Mouse (Mus musculus) forebrain, embryonic 13.5 days (tissue): ENCODE results near the gene Dpm2. TPM values are rescaled to one million over a fixed set of nuclear protein-coding genes. Genes with fewer than 3 reads are reported as not detected.

Experiments
- ATAC-seq: fragments of 200-750 bp; cut with Nextera tagmentation; 2 replicates; pipeline ENCODE4 v1.8.0; 2017
- H3K27ac ChIP-seq: fragments of 300-500 bp; sonication (generic); 2 replicates; pipeline ENCODE4 v1.5.1; 2015; ENCODE audit warnings: inconsistent platforms, mild to moderate bottlenecking, moderate library complexity
- H3K27me3 ChIP-seq: fragments of 300-500 bp; sonication (generic); 2 replicates; pipeline ENCODE4 v1.6.1; 2015; ENCODE audit warnings: mild to moderate bottlenecking, inconsistent platforms
- H3K36me3 ChIP-seq: fragments of 300-500 bp; sonication (generic); 2 replicates; pipeline ENCODE4 v1.6.1; 2015; ENCODE audit warnings: mild to moderate bottlenecking, inconsistent platforms; ENCODE audit not compliant: poor library complexity, severe bottlenecking
- H3K4me1 ChIP-seq: fragments of 300-500 bp; sonication (generic); 2 replicates; pipeline ENCODE4 v1.6.1; 2015; ENCODE audit warnings: inconsistent platforms
- H3K4me2 ChIP-seq: fragments of 300-500 bp; sonication (generic); 2 replicates; pipeline ENCODE4 v1.6.1; 2015; ENCODE audit warnings: inconsistent platforms, mild to moderate bottlenecking, moderate library complexity
- H3K4me3 ChIP-seq: fragments of 300-500 bp; sonication (generic); 2 replicates; pipeline ENCODE4 v1.5.1; 2015; ENCODE audit warnings: mild to moderate bottlenecking, inconsistent platforms
- H3K9ac ChIP-seq: fragments of 300-500 bp; sonication (generic); 2 replicates; pipeline ENCODE4 v1.6.1; 2015; ENCODE audit warnings: mild to moderate bottlenecking, inconsistent platforms
- H3K9me3 ChIP-seq: fragments of 300-500 bp; sonication (generic); replicated peaks from 2 replicates; pipeline ENCODE4 v1.6.1; 2016; ENCODE audit warnings: inconsistent platforms
- WGBS: fragments of 180-500 bp; shearing (Covaris S2); methylation state at CpG from one replicate; pipeline ENCODE4 v1.1.7; 2015; 5-methylcytosine and 5-hydroxymethylcytosine counted together
- polyA plus RNA-seq: library from polyadenylated mRNA; unstranded; fragments of >200 nt; fragmentation: Nextera tagmentation; extraction: Ambion mirVana; gene quantifications from 2 replicates; pipeline ENCODE4 v1.2.1, GENCODE M21; 2015

The Dpm2 gene
- polyA plus RNA-seq: 127 and 129 TPM in 2 replicates

DNA sequence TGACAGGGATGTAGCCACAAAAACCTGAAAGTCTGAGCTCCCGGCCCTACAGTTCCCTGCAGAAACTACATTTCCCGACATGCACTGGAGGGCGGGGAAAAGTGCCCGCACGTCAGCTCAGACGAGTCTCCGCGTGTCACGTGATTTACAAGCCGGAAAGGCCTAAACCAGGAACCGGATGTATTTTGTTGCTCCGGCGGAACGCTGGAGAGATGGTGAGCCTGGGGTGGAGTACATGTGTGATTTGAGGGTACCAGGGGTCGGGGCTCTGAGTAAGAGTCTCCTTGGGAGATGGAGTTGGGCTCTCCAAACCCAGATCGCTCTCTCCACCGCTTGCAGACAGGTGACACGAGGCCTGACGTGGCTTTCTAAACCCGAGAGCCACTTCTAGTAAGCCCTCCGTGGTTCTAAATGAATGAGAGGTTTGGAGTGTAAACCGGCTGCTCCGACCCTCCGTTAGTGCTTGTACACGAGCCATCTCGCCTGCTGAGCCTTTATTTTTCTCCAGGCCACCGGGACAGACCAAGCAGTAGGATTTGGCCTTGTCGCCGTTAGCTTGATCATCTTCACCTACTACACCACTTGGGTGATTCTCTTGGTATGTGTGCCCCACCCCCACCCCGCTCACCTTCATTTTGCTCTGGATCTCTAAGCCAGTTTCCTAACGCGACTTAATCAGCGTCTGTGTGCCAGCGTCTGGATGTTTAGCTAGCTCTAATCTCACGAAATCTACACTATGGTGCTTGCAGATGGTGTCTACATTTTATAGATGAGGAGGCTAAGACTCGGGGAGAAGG, at the start of gene Dpm2:
Dpm2 (plus strand) TSS at position 161 of the 797 bp plus-strand sequence.
- peak within 1 kb of the TSS; percentile 81 for H3K9ac ChIP-seq
- ATAC-seq: peak; percentile 82
- no peaks in the 10 kb centered on the region for H3K27me3 ChIP-seq
- WGBS: 2% methylated on average over 36 of the region's 36 CpGs
- H3K36me3 ChIP-seq: peaks cover 31% of the 10 kb centered on the region
- H3K4me2 ChIP-seq: peak within 1 kb of the TSS; percentile 94
- H3K9me3 ChIP-seq: no peaks in the 10 kb centered on the region
- H3K4me1 ChIP-seq: peaks cover 19% of the 10 kb centered on the region
- peak within 1 kb of the TSS; percentile 75 for H3K4me3 ChIP-seq
- peak within 1 kb of the TSS; percentile 42 for H3K27ac ChIP-seq

DNA sequence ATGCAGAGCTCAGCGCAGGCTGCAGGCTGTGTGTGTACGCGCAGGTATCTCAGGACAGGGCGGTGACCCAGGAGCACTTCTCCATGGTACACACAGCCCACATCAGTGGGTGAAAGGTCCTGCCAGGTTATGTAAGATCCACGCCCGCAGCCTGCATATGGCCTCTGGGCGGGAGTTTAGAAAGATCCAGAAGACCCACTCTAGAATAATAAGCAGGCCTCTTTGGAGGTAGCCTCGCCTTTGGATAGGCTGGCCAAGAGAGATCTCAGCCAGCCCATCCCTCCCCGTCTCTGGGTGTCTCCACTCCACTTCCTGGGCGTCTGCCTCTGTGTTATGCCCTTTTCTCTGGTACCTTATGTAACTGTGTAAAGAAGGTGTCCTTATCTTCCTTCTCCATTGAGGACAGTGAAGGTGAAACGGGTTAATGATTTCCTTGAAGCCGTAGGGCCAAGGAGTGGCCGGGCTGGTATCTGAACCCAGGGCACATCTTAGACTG, 46.1 kb upstream of the Dpm2 start:
- no peaks in the 10 kb centered on the region for H3K36me3 ChIP-seq
- ATAC-seq: no peak
- no peak overlapping the region for H3K9ac ChIP-seq
- no peaks in the 10 kb centered on the region for H3K27me3 ChIP-seq
- no peak overlapping the region for H3K4me3 ChIP-seq
- no peaks in the 10 kb centered on the region for H3K9me3 ChIP-seq
- no peak overlapping the region for H3K27ac ChIP-seq
- no peaks in the 10 kb centered on the region for H3K4me1 ChIP-seq
- WGBS: 92% methylated on average over 13 of the region's 13 CpGs
- no peak overlapping the region for H3K4me2 ChIP-seq

DNA sequence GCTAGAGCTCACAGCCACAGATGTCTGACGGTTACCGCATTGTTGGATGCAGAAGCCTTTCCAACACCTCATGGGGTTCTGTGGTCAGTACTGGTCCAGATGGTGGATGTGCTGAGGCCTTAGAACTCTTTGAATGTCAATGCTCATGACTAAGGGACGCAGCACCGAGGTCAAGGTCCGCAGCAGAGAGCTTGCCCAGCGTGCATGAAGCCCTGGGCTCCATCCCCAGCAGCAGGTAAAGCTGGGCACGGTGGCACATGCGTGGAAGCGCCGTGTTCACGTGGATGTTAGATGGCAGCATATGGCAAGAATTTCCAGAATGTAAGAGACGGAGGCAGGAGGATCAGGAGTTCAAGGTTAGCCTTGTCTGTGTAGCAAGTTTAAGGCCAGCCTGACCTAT, 44.8 kb upstream of the Dpm2 start:
- Histone ChIP-seq H3K4me3 (no peak overlapping the region), H3K9me3 (no peaks in the 10 kb centered on the region), H3K27ac (peak overlapping the region; percentile 16; the same call in 1 of the 2 replicates), H3K4me1 (no peaks in the 10 kb centered on the region), H3K9ac (no peak overlapping the region), H3K27me3 (no peaks in the 10 kb centered on the region), H3K4me2 (no peak overlapping the region), H3K36me3 (no peaks in the 10 kb centered on the region)
- WGBS: 88% methylated on average over 12 of the region's 12 CpGs
- no peak for ATAC-seq

DNA sequence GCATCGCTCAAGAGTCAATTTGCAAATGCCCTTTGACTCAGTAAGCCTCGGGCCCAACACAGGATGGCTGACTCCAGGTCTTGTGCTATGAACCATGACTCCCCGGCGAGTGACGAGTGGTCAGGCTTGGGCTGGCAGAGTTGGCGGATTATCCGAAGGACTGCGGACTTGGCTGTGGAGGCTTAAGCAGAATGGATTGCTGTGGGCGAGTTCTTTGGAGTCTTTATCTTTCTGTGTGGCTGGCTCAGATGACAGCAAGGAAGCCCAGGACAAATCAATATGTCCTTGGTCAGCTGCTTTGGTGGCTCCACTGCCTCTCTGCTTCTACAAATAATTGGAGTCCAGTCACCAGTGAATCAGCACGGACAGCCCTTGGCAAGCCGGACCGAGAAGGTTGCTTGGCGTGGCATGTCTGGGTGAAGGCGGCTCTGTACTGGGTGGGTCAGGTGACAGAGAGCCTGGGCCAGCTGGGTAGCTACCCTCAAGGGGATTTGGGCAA, 43.1 kb upstream of the Dpm2 start:
- Histone ChIP-seq H3K27me3 (no peaks in the 10 kb centered on the region), H3K27ac (no peak overlapping the region), H3K9me3 (no peaks in the 10 kb centered on the region), H3K4me3 (no peak overlapping the region), H3K36me3 (no peaks in the 10 kb centered on the region), H3K4me1 (no peaks in the 10 kb centered on the region), H3K4me2 (no peak overlapping the region), H3K9ac (no peak overlapping the region)
- 69% methylated on average over 14 of the region's 14 CpGs for WGBS
- ATAC-seq: no peak

DNA sequence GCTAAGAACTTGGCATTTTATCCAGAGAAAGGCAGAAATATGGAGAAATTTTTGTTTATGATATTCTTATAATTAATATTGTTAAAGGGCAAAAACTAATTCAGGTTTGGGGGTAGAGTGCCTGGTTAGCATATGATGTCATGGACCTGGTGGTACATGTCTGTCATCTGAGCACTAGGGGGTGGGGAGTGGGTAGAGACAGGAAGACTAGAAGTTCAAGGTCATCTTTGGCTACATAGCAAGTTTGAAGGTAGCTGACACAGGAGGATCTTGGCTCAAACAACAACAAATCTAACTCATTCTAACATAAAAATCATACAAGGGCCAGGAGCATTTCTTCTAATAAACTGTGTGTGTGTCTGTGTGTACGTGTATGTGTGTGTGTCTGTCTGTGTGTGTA, 42.3 kb upstream of the Dpm2 start:
- WGBS: 94% methylated on average over 1 of the region's 1 CpGs
- Histone ChIP-seq H3K27me3 (no peaks in the 10 kb centered on the region), H3K4me2 (no peak overlapping the region), H3K27ac (no peak overlapping the region), H3K4me3 (no peak overlapping the region), H3K4me1 (no peaks in the 10 kb centered on the region), H3K9me3 (no peaks in the 10 kb centered on the region), H3K36me3 (no peaks in the 10 kb centered on the region), H3K9ac (no peak overlapping the region)
- ATAC-seq: no peak

DNA sequence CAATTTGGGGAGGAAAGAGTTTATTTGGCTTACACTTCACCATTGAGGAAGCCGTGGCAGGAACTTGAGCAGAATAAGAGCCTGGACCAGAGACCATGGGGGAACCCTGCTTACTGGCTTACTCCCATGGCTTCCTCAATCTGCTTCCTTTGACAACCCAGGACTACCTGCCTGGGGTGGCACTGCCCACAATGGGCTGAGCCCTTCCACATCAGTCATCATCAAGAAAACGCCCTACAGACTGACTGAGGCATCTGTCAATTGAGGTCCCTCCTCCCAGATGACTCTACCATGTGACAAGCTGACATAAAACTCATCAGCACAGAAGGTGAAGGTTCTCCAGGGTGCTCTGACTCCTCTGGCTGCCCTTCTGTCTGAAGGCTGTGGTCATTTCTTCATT, 40.2 kb upstream of the Dpm2 start:
- no peak overlapping the region for H3K27ac ChIP-seq
- WGBS: 83% methylated on average over 2 of the region's 2 CpGs
- ATAC-seq: no peak
- no peak overlapping the region for H3K9ac ChIP-seq
- H3K9me3 ChIP-seq: no peaks in the 10 kb centered on the region
- no peaks in the 10 kb centered on the region for H3K36me3 ChIP-seq
- no peak overlapping the region for H3K4me2 ChIP-seq
- no peaks in the 10 kb centered on the region for H3K27me3 ChIP-seq
- H3K4me3 ChIP-seq: no peak overlapping the region
- peaks cover 12% of the 10 kb centered on the region for H3K4me1 ChIP-seq

GRCm38 (mm10) chr2:32533163-32533562, 37.5 kb upstream of the Dpm2 start:
- no peak overlapping the region for H3K27ac ChIP-seq
- no peaks in the 10 kb centered on the region for H3K36me3 ChIP-seq
- ATAC-seq: no peak
- H3K4me2 ChIP-seq: no peak overlapping the region
- H3K9me3 ChIP-seq: no peaks in the 10 kb centered on the region
- H3K4me1 ChIP-seq: peaks cover 37% of the 10 kb centered on the region
- 94% methylated on average over 2 of the region's 2 CpGs for WGBS
- no peak overlapping the region for H3K9ac ChIP-seq
- H3K27me3 ChIP-seq: no peaks in the 10 kb centered on the region
- no peak overlapping the region for H3K4me3 ChIP-seq

DNA sequence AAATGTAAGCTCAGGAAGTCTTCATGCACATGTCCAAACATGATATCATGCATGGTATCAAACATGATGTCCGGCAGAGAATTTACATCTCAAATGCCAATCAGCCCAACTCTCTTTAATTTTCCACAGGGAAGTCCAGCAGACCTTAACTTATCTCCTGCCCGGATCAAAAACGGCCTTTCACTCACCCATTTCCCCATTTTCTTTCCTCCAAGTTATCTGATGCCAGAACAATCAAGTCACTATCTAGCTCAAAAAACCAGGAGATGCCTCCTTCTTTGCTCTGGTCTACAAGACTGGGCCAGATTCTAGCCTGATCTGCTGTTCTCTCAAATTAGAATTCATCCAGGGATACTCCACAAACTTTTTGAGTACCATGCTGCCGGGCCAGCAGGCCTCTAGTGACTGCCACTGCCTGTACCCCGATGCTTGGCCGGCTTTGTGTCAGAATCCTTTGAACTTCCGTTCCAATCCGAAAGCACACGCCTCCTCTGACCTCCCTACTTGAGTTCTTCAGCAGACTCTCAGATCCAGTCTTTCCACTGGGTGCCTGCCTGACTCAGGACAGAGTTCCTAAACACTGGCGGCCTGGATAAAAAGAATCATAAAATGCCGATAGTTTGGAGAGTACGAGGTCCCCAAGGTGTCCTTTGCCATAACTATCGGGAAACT, 36.5 kb upstream of the Dpm2 start:
- peak overlapping the region; percentile 73 for H3K9ac ChIP-seq
- no peaks in the 10 kb centered on the region for H3K27me3 ChIP-seq
- 12% methylated on average over 13 of the region's 13 CpGs for WGBS
- no peaks in the 10 kb centered on the region for H3K9me3 ChIP-seq
- ATAC-seq: no peak
- peak overlapping the region; percentile 77 for H3K27ac ChIP-seq
- no peaks in the 10 kb centered on the region for H3K36me3 ChIP-seq
- H3K4me1 ChIP-seq: peaks cover 47% of the 10 kb centered on the region
- peak overlapping the region; percentile 84 for H3K4me2 ChIP-seq
- H3K4me3 ChIP-seq: peak overlapping the region; percentile 93

DNA sequence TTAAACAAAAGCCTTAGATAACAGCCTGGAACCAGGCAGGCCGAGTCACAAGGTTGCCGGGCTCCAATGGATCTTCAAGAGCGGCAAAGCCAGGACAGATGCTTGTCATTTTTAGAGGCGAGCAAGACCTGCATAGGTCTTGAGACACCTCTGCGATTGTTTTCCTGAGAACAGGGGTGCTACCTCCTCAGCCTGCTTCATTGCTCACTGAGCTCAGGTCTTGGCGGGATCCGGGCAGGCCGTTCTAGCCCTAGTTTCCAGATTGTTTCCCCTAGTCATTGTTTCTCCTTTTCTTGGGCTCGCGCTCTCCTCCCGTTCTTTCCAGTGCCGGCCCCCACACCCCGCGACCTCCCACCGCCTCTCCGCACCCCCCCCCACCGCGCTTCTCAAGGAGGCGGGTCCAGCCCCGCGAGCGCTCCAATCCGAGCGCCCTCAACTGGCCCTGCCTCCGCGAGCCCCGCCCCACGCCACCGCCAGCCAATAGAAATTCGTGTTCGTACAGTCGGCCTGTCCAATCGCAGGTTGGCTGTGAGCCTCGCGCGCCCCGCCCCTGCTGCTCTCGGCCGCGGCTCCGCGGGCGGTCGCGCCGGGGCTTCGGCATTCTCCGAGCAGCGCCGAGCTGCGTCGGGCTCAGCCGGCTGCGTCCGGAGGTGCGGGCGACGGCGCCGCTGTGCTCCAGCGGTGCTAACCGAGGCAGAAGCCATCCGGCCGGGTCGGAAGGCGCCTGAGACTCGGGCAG, 35.8 kb upstream of the Dpm2 start, which contains the start of gene Fam102a:
Fam102a (plus strand) TSS at position 600 of the 739 bp plus-strand sequence.
- H3K27ac ChIP-seq: peak within 1 kb of the TSS; percentile 88
- under 1% methylated on average over 66 of the region's 67 CpGs for WGBS
- H3K4me2 ChIP-seq: peak within 1 kb of the TSS; percentile 84
- peak within 1 kb of the TSS; percentile 92 for H3K9ac ChIP-seq
- H3K4me1 ChIP-seq: peaks cover 54% of the 10 kb centered on the region
- H3K27me3 ChIP-seq: no peaks in the 10 kb centered on the region
- ATAC-seq: peak; percentile 98
- H3K36me3 ChIP-seq: no peaks in the 10 kb centered on the region
- H3K9me3 ChIP-seq: no peaks in the 10 kb centered on the region
- peak within 1 kb of the TSS; percentile 93 for H3K4me3 ChIP-seq

GRCm38 (mm10) chr2:32535501-32535991, 35.1 kb upstream of the Dpm2 start:
- WGBS: 0% methylated on average over 41 of the region's 56 CpGs
- ATAC-seq: no peak
- H3K27me3 ChIP-seq: no peaks in the 10 kb centered on the region

GRCm38 (mm10) chr2:32536086-32536633, 34.5 kb upstream of the Dpm2 start:
- no peak for ATAC-seq
- Histone ChIP-seq H3K9ac (peak overlapping the region; percentile 92), H3K9me3 (no peaks in the 10 kb centered on the region), H3K4me1 (peaks cover 57% of the 10 kb centered on the region), H3K27ac (peak overlapping the region; percentile 35; the same call in 1 of the 2 replicates), H3K27me3 (no peaks in the 10 kb centered on the region), H3K36me3 (no peaks in the 10 kb centered on the region), H3K4me2 (peak overlapping the region; percentile 84), H3K4me3 (peak overlapping the region; percentile 93)
- WGBS: under 1% methylated on average over 14 of the region's 14 CpGs

More at GRCm38 (mm10) chr2:32535501-32535991, 35.1 kb upstream of the Dpm2 start:
- Histone ChIP-seq H3K4me2 (peak overlapping the region; percentile 84), H3K9ac (peak overlapping the region; percentile 92), H3K9me3 (no peaks in the 10 kb centered on the region), H3K4me1 (peaks cover 57% of the 10 kb centered on the region), H3K27ac (peak overlapping the region; percentile 88), H3K36me3 (no peaks in the 10 kb centered on the region), H3K4me3 (peak overlapping the region; percentile 93)
